Mouse (Mus musculus) CD4-positive, CD25-positive, alpha-beta regulatory T cell, adult 4 months (primary cell): ENCODE data around the gene Rmnd5b. TPM values are rescaled to one million over a fixed set of nuclear protein-coding genes. Genes with fewer than 3 reads are reported as not detected.
A peak's percentile ranks its signal among the peaks of the same experiment; 100 is the strongest.
"Not testable (repeated sequence)": the region's sequence is repeated elsewhere in the genome, so short reads cannot be mapped to it uniquely, and the experiment has no call there.

Experiments
- ATAC-seq: one replicate; pipeline ENCODE4 v1.8.0; 2017
- polyA plus RNA-seq, 2 experiments: library from polyadenylated mRNA; unstranded; fragments of 100-300 nt; shearing (Covaris generic); gene quantifications; one replicate each; pipeline ENCODE4 v1.2.1; 2017

Rmnd5b gene
- polyA plus RNA-seq, 2 experiments from 2014 or later, result 46.6 to 54.0 TPM

- ATAC-seq, result no peak
Observed at GRCm38 (mm10) chr11:51649111-51649888, 13.6 kb upstream of the Rmnd5b start.

- ATAC-seq, result no peak
Observed at GRCm38 (mm10) chr11:51648566-51648965, 12.9 kb upstream of the Rmnd5b start.

- ATAC-seq, result no peak
Observed at GRCm38 (mm10) chr11:51646751-51647667, 11.3 kb upstream of the Rmnd5b start.

- ATAC-seq, result no peak
Observed at GRCm38 (mm10) chr11:51646245-51646644, 10.5 kb upstream of the Rmnd5b start.

- ATAC-seq, result no peak
Observed at GRCm38 (mm10) chr11:51645293-51645692, 9.6 kb upstream of the Rmnd5b start.

- no peak for ATAC-seq
Observed at GRCm38 (mm10) chr11:51644217-51644616, 8.5 kb upstream of the Rmnd5b start.

- no peak for ATAC-seq
Observed at GRCm38 (mm10) chr11:51643761-51644160, 8.1 kb upstream of the Rmnd5b start.

- ATAC-seq, result no peak
Observed at GRCm38 (mm10) chr11:51643202-51643601, 7.5 kb upstream of the Rmnd5b start.

- ATAC-seq, result no peak
Observed at GRCm38 (mm10) chr11:51640748-51641147, 5.1 kb upstream of the Rmnd5b start.

GRCm38 (mm10) chr11:51638497-51638896 is 2.8 kb upstream of the Rmnd5b start:
- no peak for ATAC-seq

GRCm38 (mm10) chr11:51637971-51638414 is 2.3 kb upstream of the Rmnd5b start:
- peak; percentile 26 for ATAC-seq

GRCm38 (mm10) chr11:51636323-51636684 is 608 bp upstream of the Rmnd5b start:
- ATAC-seq, result peak; percentile 37

- no peak for ATAC-seq
Observed at GRCm38 (mm10) chr11:51635127-51635524, 570 bp downstream of the Rmnd5b start.

GRCm38 (mm10) chr11:51633721-51634120 is 2.0 kb downstream of the Rmnd5b start:
- ATAC-seq, result no peak

GRCm38 (mm10) chr11:51633200-51633599 is 2.5 kb downstream of the Rmnd5b start:
- not testable (repeated sequence) for ATAC-seq

- ATAC-seq, result no peak
Observed at GRCm38 (mm10) chr11:51632130-51632753, 3.5 kb downstream of the Rmnd5b start.

- no peak for ATAC-seq
Observed at GRCm38 (mm10) chr11:51629651-51630314, 5.9 kb downstream of the Rmnd5b start.

- ATAC-seq, result no peak
Observed at GRCm38 (mm10) chr11:51627907-51628306, 7.8 kb downstream of the Rmnd5b start.

GRCm38 (mm10) chr11:51627425-51627824 is 8.3 kb downstream of the Rmnd5b start:
- ATAC-seq, result no peak

- no peak for ATAC-seq
Observed at GRCm38 (mm10) chr11:51625187-51625820, 10.4 kb downstream of the Rmnd5b start.

GRCm38 (mm10) chr11:51622971-51623491 is 12.7 kb downstream of the Rmnd5b start:
- ATAC-seq, result no peak

- no peak for ATAC-seq
Observed at GRCm38 (mm10) chr11:51621776-51622175, 13.9 kb downstream of the Rmnd5b start.
